25 mouse cellular contexts compared by ENCODE assay signal in the genomic region with DNA sequence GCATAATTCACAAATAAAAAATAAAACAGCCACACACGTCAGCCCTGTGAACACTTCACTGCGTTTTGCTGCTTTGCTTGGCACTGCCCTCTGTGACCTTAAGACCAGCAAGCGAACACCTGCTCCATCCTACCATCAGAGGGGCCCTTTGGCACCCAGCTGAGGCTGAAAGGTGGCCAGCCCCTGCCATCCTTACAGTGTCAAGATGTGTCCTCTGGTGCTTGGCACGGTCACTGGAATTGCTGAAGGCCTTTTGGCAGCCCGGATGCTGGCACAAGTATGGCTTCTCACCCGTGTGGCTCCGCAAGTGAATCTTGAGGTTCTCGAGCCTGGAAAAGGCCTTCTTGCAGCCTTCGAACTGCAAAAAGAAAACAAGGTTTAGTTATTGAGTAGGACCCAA.
DNase-seq lines count a peak whose midpoint lies in the region; ATAC-seq lines count a peak whose summit lies in the region.
"Had no signal": no experiment of that assay in that cellular context is flagged by ENCODE, and none has a peak within 500 bp of the region (broad histone marks: within the 10 kb centered on the region; RNA-seq: fewer than 3 reads in every experiment).

No protein-coding gene starts in this region.

- H3K9ac ChIP-seq in forebrain, embryonic 13.5 days, result no peak overlapping the region
- no peak overlapping the region for H3K9ac ChIP-seq in forebrain, embryonic 11.5 days (ENCODE audit: low read length)
- H3K9ac ChIP-seq: embryonic facial prominence, embryonic 15.5 days; hindbrain, embryonic 14.5 days; intestine, embryonic 15.5 days; limb, embryonic 12.5 days; liver, embryonic 12.5 days; midbrain, embryonic 13.5 days; stomach, embryonic 15.5 days had no signal

- peak overlapping the region; percentile 31; the same call in 1 of the 2 replicates for H3K27ac ChIP-seq in forebrain, embryonic 13.5 days
- H3K27ac ChIP-seq in forebrain, embryonic 11.5 days (ENCODE audit: low read depth, low read length), result no peak overlapping the region
- H3K27ac ChIP-seq: embryonic facial prominence, embryonic 15.5 days; heart, embryonic 10.5 days; hindbrain, embryonic 14.5 days; intestine, embryonic 15.5 days; layer of hippocampus, adult 2 months; limb, embryonic 12.5 days; liver, embryonic 12.5 days; midbrain, embryonic 13.5 days; stomach, embryonic 15.5 days had no signal

- ATAC-seq in forebrain, embryonic 13.5 days, result no peak
- ATAC-seq in forebrain, embryonic 11.5 days (replicated peaks; ENCODE audit: low FRiP score), result no peak
- ATAC-seq: activated CD4-positive, CD25-positive, alpha-beta regulatory T cell, adult 4 months; intestine, embryonic 15.5 days; liver, embryonic 12.5 days; midbrain, embryonic 13.5 days had no signal

- intact Hi-C loops in left cerebral cortex, postnatal 4 days (cut with DNase I), result no loop called here

- no peak for DNase-seq in forebrain, embryonic 11.5 days (ENCODE audit: low spot score)
- peak; percentile 83 for DNase-seq in left cerebral cortex, postnatal 4 days
- DNase-seq in left cerebral cortex, adult 8-10 months (ENCODE audit: low spot score in 2 of 2), result no peak
- DNase-seq in cerebellum, adult 18-20 months, result peak; percentile 41 to 53
- DNase-seq in cerebellum, postnatal 14 days, result peak; percentile 81 to 91
- no peak for DNase-seq in right cerebral cortex, adult 2 months (ENCODE audit: low spot score in 2 of 2)
- DNase-seq in adrenal gland, adult 8-10 months, result no peak
- DNase-seq: adrenal gland, postnatal 25 days; heart, postnatal 4 days; kidney, adult 9 months; lung, adult 18-20 months; lung, postnatal 14 days; right cerebral cortex, postnatal 4 days had no signal

- no peak overlapping the region for H3K4me3 ChIP-seq in forebrain, embryonic 13.5 days
- no peak overlapping the region for H3K4me3 ChIP-seq in forebrain, embryonic 11.5 days (ENCODE audit: low read depth, low read length)
- H3K4me3 ChIP-seq: embryonic facial prominence, embryonic 15.5 days; heart, embryonic 10.5 days; intestine, embryonic 15.5 days; layer of hippocampus, adult 2 months; limb, embryonic 12.5 days; liver, embryonic 12.5 days; midbrain, embryonic 13.5 days; myocyte; stomach, embryonic 15.5 days had no signal

- no peaks in the 10 kb centered on the region for H3K36me3 ChIP-seq in forebrain, embryonic 13.5 days (ENCODE audit: poor library complexity, severe bottlenecking)
- no peaks in the 10 kb centered on the region for H3K36me3 ChIP-seq in forebrain, embryonic 11.5 days (ENCODE audit: control insufficient read depth, insufficient read depth, low read length)
- H3K36me3 ChIP-seq: embryonic facial prominence, embryonic 15.5 days; heart, embryonic 10.5 days; intestine, embryonic 15.5 days; limb, embryonic 12.5 days; liver, embryonic 12.5 days; midbrain, embryonic 13.5 days; stomach, embryonic 15.5 days had no signal

- H3K4me2 ChIP-seq in forebrain, embryonic 13.5 days, result no peak overlapping the region
- no peak overlapping the region for H3K4me2 ChIP-seq in forebrain, embryonic 11.5 days (ENCODE audit: low read depth, low read length, severe bottlenecking)
- H3K4me2 ChIP-seq: embryonic facial prominence, embryonic 15.5 days; hindbrain, embryonic 14.5 days; intestine, embryonic 15.5 days; limb, embryonic 12.5 days; liver, embryonic 12.5 days; midbrain, embryonic 13.5 days; stomach, embryonic 15.5 days had no signal

- H3K4me1 ChIP-seq in forebrain, embryonic 13.5 days, result peaks cover 13% of the 10 kb centered on the region
- H3K4me1 ChIP-seq in forebrain, embryonic 11.5 days (replicated peaks; ENCODE audit: control insufficient read depth, insufficient read depth, low read length), result peaks cover 6% of the 10 kb centered on the region; the same call in 1 of the 2 replicates
- H3K4me1 ChIP-seq: heart, embryonic 10.5 days; intestine, embryonic 15.5 days; liver, embryonic 12.5 days had no signal

- WGBS in forebrain, embryonic 13.5 days, result 80% methylated on average over 9 of the region's 9 CpGs
- WGBS in forebrain, embryonic 11.5 days, result 89% methylated on average over 9 of the region's 9 CpGs

- H3K9me3 ChIP-seq in forebrain, embryonic 13.5 days (replicated peaks), result peaks cover 6% of the 10 kb centered on the region; the same call in 1 of the 2 replicates
- no peaks in the 10 kb centered on the region for H3K9me3 ChIP-seq in forebrain, embryonic 11.5 days (ENCODE audit: control insufficient read depth, low read length)
- H3K9me3 ChIP-seq: embryonic facial prominence, embryonic 15.5 days; heart, embryonic 10.5 days; intestine, embryonic 15.5 days; limb, embryonic 12.5 days; liver, embryonic 12.5 days; midbrain, embryonic 13.5 days; stomach, embryonic 15.5 days had no signal

- H3K27me3 ChIP-seq in forebrain, embryonic 13.5 days, result peaks cover 5% of the 10 kb centered on the region; the same call in 1 of the 2 replicates
- H3K27me3 ChIP-seq in forebrain, embryonic 11.5 days (ENCODE audit: control insufficient read depth, insufficient read depth, low read length), result 0 out of 2 replicates have a peak, but pooled peaks cover 2% of the 10 kb centered on the region
- H3K27me3 ChIP-seq: embryonic facial prominence, embryonic 15.5 days; intestine, embryonic 15.5 days; liver, embryonic 12.5 days; stomach, embryonic 15.5 days had no signal

Comparison
In these comparisons a context has a peak if more than half of its experiments do, and no peak if none do; other contexts are left out.
1. DNase-seq: peak in left cerebral cortex, postnatal 4 days (single experiment), cerebellum, adult 18-20 months (2 of 2) and cerebellum, postnatal 14 days (2 of 2); none in forebrain, embryonic 11.5 days (single experiment), left cerebral cortex, adult 8-10 months (0 of 2), right cerebral cortex, adult 2 months (0 of 2) and adrenal gland, adult 8-10 months (single experiment).